Mouse (Mus musculus) forebrain, embryonic 11.5 days (tissue): ENCODE results near the gene Id3. TPM values are rescaled to one million over a fixed set of nuclear protein-coding genes. Genes with fewer than 3 reads are reported as not detected.

Source experiments
- ATAC-seq: fragments of 200-750 bp; cut with Nextera tagmentation; replicated peaks from 2 replicates; pipeline ENCODE4 v1.8.0; 2017; ENCODE audit warnings: moderate TSS enrichment; ENCODE audit not compliant: low FRiP score
- DNase-seq: peaks from one replicate; pipeline ENCODE4 v3.0.0-alpha.2; 2017; ENCODE audit warnings: low spot score
- H3K27ac ChIP-seq: fragments of 300-500 bp; sonication (generic); 2 replicates; pipeline ENCODE4 v1.5.1; 2014; ENCODE audit warnings: low read depth, low read length
- H3K27me3 ChIP-seq: fragments of 300-500 bp; sonication (generic); 2 replicates; pipeline ENCODE4 v1.6.1; 2014; ENCODE audit warnings: mild to moderate bottlenecking, low read length, mixed read lengths; ENCODE audit not compliant: control insufficient read depth, insufficient read depth
- H3K36me3 ChIP-seq: fragments of 300-500 bp; sonication (generic); 2 replicates; pipeline ENCODE4 v1.6.1; 2014; ENCODE audit warnings: mild to moderate bottlenecking, low read length, moderate library complexity, mixed read lengths; ENCODE audit not compliant: control insufficient read depth, insufficient read depth
- H3K4me1 ChIP-seq: fragments of 300-500 bp; sonication (generic); replicated peaks from 2 replicates; pipeline ENCODE4 v1.6.1; 2014; ENCODE audit warnings: low read length, mixed read lengths; ENCODE audit not compliant: control insufficient read depth, insufficient read depth
- H3K4me2 ChIP-seq: fragments of 300-500 bp; sonication (generic); 2 replicates; pipeline ENCODE4 v1.6.1; 2014; ENCODE audit warnings: low read depth, mild to moderate bottlenecking, low read length, moderate library complexity, mixed read lengths; ENCODE audit not compliant: severe bottlenecking
- H3K4me3 ChIP-seq: fragments of 300-500 bp; sonication (generic); 2 replicates; pipeline ENCODE4 v1.5.1; 2014; ENCODE audit warnings: low read depth, low read length
- H3K9ac ChIP-seq: fragments of 300-500 bp; sonication (generic); 2 replicates; pipeline ENCODE4 v1.6.1; 2014; ENCODE audit warnings: low read length
- H3K9me3 ChIP-seq: fragments of 300-500 bp; sonication (generic); 2 replicates; pipeline ENCODE4 v1.6.1; 2016; ENCODE audit warnings: low read length, mixed read lengths; ENCODE audit not compliant: control insufficient read depth
- WGBS: fragments of 180-500 bp; shearing (Covaris S2); extraction: QIAGEN DNeasy Blood & Tissue Kit; methylation state at CpG from one replicate; pipeline ENCODE4 v1.1.7; 2014; 5-methylcytosine and 5-hydroxymethylcytosine counted together
- polyA plus RNA-seq: library from polyadenylated mRNA; unstranded; fragments of >200 nt; fragmentation: Nextera tagmentation; extraction: Ambion mirVana; gene quantifications from 2 replicates; pipeline ENCODE4 v1.2.1, GENCODE M21; 2014

Gene Id3
- polyA plus RNA-seq, 1 experiment from 2014 or later, result 351 TPM

DNA sequence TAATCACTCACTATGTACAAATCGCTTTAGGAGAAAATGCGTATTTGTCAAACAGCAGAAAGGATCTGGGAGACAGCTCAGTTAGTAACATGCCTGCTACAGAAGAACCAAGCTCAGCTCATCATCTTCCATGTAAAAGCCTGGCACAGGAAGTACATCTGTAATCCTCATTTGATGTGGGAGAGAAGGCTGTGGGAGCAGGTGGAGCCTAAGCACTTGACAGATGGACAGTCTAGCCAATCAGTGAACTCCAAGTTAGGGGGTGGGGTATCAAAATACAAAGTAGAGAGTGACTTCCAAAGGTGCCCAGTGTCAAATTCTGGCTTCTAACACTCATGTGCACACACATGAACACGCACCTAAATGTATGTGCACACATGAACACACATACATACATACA, 22.1 kb upstream of the Id3 start:
- no peak overlapping the region for H3K9ac ChIP-seq
- ATAC-seq (no peak), DNase-seq (no peak)
- WGBS, result 94% methylated on average over 3 of the region's 3 CpGs
- no peak overlapping the region for H3K27ac ChIP-seq
- H3K36me3 ChIP-seq, result no peaks in the 10 kb centered on the region
- H3K9me3 ChIP-seq, result no peaks in the 10 kb centered on the region
- no peak overlapping the region for H3K4me2 ChIP-seq
- no peaks in the 10 kb centered on the region for H3K27me3 ChIP-seq
- no peaks in the 10 kb centered on the region for H3K4me1 ChIP-seq
- H3K4me3 ChIP-seq, result no peak overlapping the region

DNA sequence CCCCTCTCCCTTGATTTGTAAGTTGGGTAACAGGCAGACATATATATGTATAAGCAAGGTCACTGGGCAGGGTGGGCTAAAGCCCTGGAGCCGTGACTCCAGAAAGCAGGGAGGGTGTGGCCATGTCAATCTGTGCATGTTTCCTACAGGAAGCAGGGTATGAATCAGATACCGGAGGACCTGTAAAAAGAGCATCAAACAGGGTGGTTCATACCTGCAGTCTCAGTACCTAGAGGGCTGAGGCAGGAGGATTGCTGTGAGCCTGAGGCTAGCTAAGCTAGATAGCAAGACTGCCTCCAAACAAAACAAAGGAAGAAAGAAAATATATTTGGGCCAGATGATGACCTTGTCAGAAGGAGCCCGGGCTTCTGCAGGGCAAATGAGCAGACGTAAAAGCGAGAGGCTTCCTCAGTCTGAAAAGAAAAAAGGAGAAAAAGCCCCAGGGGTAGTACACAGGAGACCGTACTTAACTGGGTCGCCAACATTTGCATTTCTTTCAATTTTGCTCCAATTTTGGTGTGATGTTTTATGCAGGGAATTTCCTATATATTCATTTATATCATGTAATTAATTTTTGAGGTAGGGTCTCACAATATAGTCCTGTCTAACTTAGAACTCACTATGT, 21.3 kb upstream of the Id3 start:
- ATAC-seq (no peak), DNase-seq (no peak)
- H3K4me3 ChIP-seq, result no peak overlapping the region
- no peak overlapping the region for H3K9ac ChIP-seq
- no peaks in the 10 kb centered on the region for H3K9me3 ChIP-seq
- H3K36me3 ChIP-seq, result no peaks in the 10 kb centered on the region
- H3K27ac ChIP-seq, result no peak overlapping the region
- H3K4me1 ChIP-seq, result no peaks in the 10 kb centered on the region
- H3K27me3 ChIP-seq, result no peaks in the 10 kb centered on the region
- no peak overlapping the region for H3K4me2 ChIP-seq
- WGBS, result 86% methylated on average over 7 of the region's 7 CpGs

DNA sequence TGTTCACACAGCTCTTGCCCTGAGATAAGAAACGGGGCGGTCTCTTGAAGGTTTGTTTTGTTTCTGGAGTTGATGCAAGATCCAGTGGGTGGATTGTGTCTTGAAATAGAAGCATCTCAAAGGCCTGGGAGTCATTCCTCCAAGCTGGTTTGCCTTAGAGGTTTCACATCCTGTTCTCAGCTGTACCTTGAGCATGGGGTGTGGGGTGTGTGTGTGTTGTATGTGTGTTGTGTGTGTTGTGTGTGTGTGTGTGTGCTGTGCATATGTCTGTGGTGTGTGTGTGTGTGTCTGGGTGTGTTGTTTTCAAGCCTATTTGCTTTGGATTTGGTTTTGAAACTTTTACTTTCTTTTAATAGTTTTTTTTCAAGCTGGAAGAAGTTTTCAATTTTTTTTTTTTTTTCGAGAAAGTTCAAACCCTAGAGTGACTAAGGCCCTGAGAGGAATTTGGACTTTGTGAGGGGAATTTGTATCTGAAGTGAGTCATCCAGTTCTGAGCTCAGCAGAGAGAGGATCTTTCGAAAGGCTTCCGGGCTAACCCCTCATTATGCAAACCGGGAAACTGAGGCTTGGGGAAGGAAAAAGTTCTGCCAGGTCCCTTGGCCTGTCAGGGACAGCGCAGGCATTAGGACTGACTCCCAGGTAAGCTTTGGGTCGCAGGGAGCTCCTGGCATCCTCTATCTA, 20.0 kb upstream of the Id3 start:
- Histone ChIP-seq H3K9me3 (no peaks in the 10 kb centered on the region), H3K27me3 (no peaks in the 10 kb centered on the region), H3K4me3 (no peak overlapping the region), H3K4me1 (no peaks in the 10 kb centered on the region), H3K27ac (no peak overlapping the region), H3K9ac (no peak overlapping the region), H3K36me3 (no peaks in the 10 kb centered on the region), H3K4me2 (no peak overlapping the region)
- 71% methylated on average over 8 of the region's 8 CpGs for WGBS
- no peak for ATAC-seq
- no peak for DNase-seq

DNA sequence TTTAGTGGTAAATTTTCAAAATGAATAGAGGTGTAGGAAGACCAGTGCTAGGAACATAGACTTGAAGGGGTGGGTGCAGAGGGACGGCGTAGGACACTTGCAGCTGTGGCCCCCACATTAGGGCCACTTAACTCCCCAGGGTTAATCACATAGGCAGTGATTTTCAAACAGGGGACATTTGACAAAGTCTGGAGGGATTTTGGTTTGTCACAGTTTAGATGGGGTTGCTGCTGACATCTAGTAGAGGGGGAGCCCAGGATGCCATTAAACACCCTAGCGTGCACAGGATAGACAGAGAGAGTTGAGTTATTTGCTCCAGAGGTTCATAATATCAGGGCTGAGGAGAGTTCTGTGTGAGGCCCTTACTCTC, 19.5 kb upstream of the Id3 start:
- Histone ChIP-seq H3K36me3 (no peaks in the 10 kb centered on the region), H3K4me1 (no peaks in the 10 kb centered on the region), H3K9me3 (no peaks in the 10 kb centered on the region), H3K9ac (no peak overlapping the region), H3K27ac (no peak overlapping the region), H3K4me3 (no peak overlapping the region), H3K4me2 (no peak overlapping the region), H3K27me3 (no peaks in the 10 kb centered on the region)
- DNase-seq, result no peak
- WGBS, result 93% methylated on average over 3 of the region's 3 CpGs
- no peak for ATAC-seq

DNA sequence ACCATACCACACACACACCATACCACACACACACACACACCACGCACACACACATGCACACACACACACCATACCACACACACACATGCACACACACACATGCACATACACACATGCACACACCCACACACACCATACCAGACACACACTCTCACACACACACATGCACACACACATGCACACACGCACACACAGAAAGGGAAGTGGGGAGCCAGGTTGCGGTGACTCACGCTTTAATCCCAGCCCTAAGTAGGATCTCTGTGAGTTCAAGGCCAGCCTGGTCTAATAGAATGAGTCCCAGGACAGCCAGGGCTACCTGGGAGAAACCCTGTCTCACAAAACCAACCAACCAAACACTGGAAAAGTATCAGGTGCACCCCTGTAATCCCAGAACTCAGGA, 18.7 kb upstream of the Id3 start:
- Histone ChIP-seq H3K27me3 (no peaks in the 10 kb centered on the region), H3K36me3 (no peaks in the 10 kb centered on the region), H3K4me1 (no peaks in the 10 kb centered on the region), H3K4me2 (no peak overlapping the region), H3K9me3 (no peaks in the 10 kb centered on the region), H3K9ac (no peak overlapping the region), H3K4me3 (no peak overlapping the region), H3K27ac (no peak overlapping the region)
- DNase-seq (no peak), ATAC-seq (no peak)
- WGBS, result 98% methylated on average over 4 of the region's 4 CpGs

DNA sequence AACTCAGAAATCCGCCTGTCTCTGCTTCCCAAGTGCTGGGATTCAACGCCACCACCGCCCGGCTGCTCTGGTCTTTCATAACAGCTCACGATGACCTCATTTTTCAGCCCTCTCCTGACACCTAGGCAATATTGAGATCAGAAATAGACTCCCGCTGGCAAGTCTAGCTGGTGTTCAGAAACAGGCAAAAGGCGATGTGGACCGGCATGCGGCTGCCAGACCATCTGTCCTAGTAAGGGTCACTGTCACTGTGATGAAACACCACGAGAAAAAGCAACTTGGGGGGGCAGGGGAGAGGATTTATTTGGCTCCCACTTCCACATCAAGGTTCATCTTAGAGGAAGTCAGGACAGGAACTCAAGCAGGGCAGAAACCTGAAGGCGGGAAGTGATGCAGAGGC, 17.8 kb upstream of the Id3 start:
- no peak overlapping the region for H3K27ac ChIP-seq
- 92% methylated on average over 11 of the region's 11 CpGs for WGBS

DNA sequence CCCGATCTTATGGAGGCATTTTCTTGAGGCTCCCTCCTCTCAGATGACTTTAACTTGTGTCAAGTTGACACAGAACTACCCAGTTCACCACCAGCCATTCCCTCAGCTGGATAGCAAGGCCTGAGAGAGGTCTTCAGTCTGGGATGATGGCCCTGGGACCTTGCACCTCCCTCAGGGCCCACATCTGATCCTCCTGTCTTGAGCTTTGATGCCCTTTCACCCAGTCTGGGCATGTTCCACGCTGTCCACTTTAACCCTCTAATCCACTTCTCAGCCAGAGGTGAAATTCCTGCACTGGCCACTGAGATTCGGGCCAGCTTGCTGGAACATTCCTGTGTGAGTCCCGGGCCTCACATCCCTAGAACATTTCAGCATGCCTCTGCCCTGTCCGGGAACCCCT, 17.3 kb upstream of the Id3 start:
- H3K27ac ChIP-seq, result no peak overlapping the region
- WGBS, result 83% methylated on average over 5 of the region's 5 CpGs
- no peak for ATAC-seq

More for the DNA sequence above, 17.8 kb upstream of the Id3 start:
- H3K4me3 ChIP-seq, result no peak overlapping the region
- no peaks in the 10 kb centered on the region for H3K9me3 ChIP-seq
- no peak overlapping the region for H3K4me2 ChIP-seq
- ATAC-seq, result no peak
- no peak for DNase-seq
- H3K9ac ChIP-seq, result no peak overlapping the region
- no peaks in the 10 kb centered on the region for H3K4me1 ChIP-seq
- H3K36me3 ChIP-seq, result no peaks in the 10 kb centered on the region
- H3K27me3 ChIP-seq, result no peaks in the 10 kb centered on the region

DNA sequence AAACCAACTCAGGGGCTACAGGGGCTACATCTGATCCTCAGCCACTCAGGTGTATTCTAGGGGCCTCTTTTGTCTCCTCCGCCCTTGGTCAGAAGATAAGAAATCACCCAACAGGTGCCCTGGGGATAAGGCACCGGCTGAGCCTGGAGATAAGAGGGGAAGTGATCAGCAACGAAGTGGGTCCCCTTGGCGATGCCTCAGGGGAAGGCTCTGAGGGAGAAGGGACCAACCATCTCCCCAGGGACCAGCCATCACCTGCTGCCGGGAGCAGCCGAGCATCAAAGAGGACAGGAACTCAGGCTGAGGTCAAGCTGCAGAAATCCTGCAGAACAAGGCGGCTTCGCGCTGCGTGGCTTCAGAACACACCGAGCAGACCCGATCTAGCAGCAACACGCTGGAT, 15.6 kb upstream of the Id3 start:
- H3K4me3 ChIP-seq, result no peak overlapping the region
- no peak overlapping the region for H3K4me2 ChIP-seq
- H3K9ac ChIP-seq, result no peak overlapping the region
- ATAC-seq (no peak), DNase-seq (no peak)
- 75% methylated on average over 13 of the region's 13 CpGs for WGBS
- H3K27me3 ChIP-seq, result no peaks in the 10 kb centered on the region
- H3K4me1 ChIP-seq, result peaks cover 3% of the 10 kb centered on the region; the same call in 1 of the 2 replicates
- no peaks in the 10 kb centered on the region for H3K9me3 ChIP-seq
- no peak overlapping the region for H3K27ac ChIP-seq
- H3K36me3 ChIP-seq, result no peaks in the 10 kb centered on the region

More for the DNA sequence above, 17.3 kb upstream of the Id3 start:
- H3K4me3 ChIP-seq, result no peak overlapping the region
- no peak overlapping the region for H3K4me2 ChIP-seq
- H3K36me3 ChIP-seq, result no peaks in the 10 kb centered on the region
- no peak for DNase-seq
- H3K4me1 ChIP-seq, result no peaks in the 10 kb centered on the region
- no peak overlapping the region for H3K9ac ChIP-seq
- no peaks in the 10 kb centered on the region for H3K27me3 ChIP-seq
- H3K9me3 ChIP-seq, result no peaks in the 10 kb centered on the region

DNA sequence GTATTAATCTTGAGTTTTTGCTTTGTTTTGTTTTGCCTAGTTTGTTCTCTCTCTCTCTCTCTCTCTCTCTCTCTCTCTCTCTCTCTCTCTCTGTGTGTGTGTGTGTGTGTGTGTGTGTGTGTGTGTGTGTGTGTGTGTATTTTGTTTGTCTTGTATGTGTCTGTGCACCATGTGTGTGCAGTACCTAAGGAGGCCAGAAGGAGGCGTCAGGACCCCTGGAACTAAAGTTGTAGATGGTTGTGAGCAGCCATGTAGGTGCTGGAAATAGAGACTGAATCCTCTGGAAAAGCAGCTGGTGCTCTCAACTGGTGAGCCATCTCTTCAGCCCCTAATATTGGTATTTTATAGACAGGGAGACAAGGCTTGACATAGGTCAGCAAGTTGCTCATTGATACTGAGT, 13.5 kb upstream of the Id3 start:
- Histone ChIP-seq H3K9ac (no peak overlapping the region), H3K4me1 (peaks cover 15% of the 10 kb centered on the region), H3K36me3 (no peaks in the 10 kb centered on the region), H3K9me3 (no peaks in the 10 kb centered on the region), H3K27me3 (no peaks in the 10 kb centered on the region), H3K27ac (no peak overlapping the region), H3K4me2 (no peak overlapping the region), H3K4me3 (no peak overlapping the region)
- WGBS, result 76% methylated on average over 1 of the region's 1 CpGs
- no peak for DNase-seq
- no peak for ATAC-seq
